Mouse (Mus musculus): ENCODE data around the gene Prrxl1.

The Prrxl1 gene

DNA sequence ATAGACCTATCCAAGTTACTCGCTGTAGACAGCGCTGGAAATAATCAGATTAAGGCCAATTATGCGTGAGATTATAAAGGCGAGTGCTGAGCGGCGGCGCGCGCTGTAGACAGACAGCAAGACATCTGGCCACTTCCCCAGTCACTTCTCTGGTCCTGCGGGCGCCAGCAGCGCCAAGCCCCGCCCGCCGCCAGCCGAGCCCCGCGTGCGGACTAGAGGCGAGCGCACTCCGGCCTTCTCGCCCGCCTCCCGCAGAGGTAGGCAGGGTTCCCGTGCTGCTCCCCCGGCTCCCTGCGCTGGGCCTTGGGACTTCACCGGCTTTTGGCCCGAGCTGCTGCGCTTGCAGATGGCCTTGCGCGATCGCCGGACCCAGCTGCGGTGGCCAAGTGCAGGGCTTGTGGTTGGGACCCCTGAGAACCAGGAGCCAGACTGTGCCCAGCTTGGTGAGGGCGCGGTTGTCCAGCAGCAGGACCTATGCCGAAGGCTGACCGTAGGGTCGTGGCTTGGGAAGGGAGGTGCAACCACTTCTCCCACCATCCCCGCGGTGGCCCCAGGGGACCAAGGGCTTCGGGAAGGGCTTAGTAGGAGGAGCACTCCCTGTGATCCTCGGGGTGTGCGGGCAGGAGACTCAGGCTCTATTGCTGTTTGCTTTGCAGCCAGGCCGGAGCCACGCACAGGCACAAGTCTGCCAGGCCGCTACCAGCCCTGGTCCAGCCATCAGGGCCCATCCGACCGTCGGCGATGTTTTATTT is at the start of gene Prrxl1:
Prrxl1 (plus strand) TSS at position 118 of the 752 bp plus-strand sequence.
- no peak for DNase-seq

DNA sequence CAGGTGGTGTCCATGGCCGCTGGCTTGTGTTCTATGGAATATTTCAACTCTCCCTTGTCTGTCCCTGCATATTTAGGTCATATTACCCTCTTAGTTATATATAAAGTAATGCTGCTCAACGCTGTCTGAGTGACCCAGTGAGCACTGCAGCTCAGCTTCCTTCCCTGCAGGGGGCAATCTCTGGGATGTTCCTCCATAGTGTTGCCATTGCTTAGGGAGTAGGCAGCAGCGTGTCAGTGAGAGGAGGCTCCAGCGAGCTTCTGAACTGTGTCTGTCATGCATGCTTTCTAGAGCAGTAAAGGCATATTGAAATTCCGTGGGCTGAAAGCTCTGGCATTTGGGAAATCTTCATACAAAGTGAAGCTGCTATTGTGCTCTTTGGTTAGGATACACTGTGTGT is 47.4 kb upstream of the Prrxl1 start:
- DNase-seq: no peak

DNA sequence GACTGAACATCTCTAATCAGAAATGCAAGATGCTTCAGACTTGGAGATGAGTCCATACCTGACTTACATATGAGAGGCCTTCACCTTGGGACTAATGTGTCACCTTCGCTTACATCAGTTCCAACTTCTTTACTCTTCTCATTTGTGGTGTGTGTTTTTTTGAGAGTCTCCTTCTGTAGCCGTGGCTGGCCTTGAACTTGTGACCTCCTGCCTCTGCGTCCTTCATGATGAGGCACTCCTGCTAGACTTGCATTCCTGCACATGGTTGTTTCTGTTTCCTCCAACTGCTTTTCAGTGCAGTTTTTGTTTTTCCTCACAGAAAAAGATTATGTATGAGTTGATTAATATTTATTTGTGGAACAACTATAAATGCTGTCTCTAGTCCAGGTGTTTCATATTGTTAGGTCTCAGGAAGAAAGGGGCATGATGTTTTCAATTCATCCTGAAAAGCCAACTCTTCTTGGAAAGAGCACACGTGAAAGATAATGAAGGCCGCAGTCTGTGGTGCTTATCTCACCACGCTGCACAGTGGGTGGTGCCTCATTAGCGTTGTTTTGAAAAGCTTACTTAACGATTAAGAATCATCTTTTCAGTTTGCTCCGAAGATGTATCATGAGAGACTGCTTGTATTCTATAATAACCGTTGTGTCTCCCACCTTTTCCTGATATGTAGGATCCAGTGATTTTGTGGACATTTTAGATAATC is 45.9 kb upstream of the Prrxl1 start:
- DNase-seq: no peak

DNA sequence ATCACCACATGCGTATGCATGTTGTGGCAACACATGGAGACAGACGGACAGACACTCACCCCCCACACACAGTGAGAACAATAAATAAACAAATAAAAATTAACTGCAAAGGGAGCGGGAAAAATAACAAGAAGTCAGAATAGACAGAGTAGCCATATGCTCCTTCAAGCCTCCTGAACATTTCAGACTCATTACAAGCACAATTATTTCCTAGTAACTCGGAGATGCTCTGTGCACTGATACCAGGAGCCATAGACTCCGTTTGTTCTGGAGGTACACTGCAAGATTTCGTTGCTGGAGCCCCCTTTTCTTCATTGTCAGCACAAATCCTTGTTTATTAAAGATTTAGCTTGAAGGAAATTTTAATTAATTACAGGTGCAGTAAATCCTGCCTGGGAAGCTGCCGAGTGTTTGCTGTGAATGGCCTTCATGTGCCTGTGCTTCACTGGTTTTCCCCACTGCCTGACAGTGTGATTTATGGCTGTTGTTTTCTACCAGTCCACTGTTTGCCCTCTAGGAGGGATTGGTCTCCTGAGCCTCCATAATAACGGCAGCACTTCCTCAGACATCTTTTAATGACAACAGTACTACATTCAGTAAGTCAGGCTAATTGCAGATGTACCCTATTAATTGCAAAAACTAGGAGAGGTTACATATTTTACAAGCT is 44.2 kb upstream of the Prrxl1 start:
- DNase-seq: no peak

DNA sequence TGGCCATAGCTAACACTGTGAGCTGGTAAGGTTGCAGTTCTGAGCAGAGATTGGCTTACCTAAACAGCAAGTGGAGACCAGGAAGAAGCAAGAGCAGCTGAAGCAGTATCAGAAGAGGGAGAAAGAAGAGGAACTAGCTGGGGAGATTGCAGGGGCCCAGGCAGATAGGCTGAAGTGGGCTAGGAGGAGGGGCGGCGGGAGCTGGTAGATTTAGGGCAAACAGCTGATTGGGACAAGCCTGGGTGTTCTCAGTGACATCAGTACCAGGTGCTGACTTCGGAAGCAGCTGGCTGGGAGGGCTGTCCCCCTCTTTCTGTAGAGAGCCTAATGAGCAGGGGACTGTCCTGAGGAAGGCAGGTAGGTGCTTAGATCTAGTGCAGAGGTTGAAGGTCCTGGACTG is 37.8 kb upstream of the Prrxl1 start:
- no peak for DNase-seq

DNA sequence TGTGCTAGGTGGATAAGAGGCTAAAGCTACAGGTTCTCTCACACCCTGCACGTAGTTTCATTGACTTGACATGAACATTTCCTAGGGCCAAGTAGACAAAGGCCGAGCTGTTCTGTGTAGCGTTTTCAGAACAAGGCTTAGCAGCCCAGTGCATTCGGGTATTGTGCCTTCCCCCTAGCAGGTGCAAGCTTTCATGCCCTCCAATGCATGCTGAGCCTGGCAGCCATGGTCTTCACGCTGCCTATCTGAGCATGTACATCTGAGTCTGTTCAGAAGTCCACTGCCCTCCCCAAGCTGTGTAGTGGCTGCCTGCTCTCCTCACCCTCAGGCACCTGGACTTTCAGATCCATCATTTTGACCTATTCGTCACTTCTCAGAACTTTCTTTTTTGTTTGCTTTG is 35.5 kb upstream of the Prrxl1 start:
- no peak for DNase-seq

DNA sequence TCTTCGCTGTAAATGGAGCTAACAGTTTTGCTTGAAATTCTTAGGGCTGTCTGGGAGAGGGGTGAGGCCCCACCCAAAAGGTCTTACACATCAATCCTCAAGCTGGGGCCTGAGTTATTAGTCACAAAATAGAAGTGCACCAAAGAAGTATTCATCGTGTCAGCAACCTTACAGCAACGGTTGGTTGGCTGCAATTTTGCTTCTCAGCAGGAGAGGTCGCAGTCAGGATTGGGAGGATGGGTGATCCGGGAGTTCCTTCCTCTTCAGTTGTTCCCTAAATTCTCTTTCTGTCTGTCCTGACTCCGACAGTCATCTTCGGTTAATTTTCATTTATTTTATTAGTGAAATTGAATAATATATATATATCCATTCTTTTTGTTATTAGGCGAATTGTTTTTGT is 26.7 kb upstream of the Prrxl1 start:
- no peak for DNase-seq

DNA sequence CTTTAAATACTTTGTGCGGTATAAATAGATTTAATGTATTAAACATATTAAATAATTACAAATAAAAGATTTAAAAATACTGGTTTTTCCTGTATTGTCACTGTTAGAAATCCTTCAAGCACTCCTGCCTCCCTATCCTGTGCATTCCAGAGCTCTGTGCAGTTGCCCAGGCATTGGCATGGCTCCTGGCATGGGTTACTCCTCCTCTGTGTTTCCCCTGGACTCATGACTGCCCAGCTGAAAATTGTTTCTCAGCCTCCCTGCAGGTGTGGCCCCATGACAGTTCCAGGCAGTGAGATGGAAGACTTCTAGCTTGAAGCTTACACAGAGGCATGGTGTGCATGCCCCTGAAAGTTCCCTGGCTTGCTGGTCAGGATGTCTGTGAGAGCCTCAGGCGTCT is 20.8 kb upstream of the Prrxl1 start:
- no peak for DNase-seq

DNA sequence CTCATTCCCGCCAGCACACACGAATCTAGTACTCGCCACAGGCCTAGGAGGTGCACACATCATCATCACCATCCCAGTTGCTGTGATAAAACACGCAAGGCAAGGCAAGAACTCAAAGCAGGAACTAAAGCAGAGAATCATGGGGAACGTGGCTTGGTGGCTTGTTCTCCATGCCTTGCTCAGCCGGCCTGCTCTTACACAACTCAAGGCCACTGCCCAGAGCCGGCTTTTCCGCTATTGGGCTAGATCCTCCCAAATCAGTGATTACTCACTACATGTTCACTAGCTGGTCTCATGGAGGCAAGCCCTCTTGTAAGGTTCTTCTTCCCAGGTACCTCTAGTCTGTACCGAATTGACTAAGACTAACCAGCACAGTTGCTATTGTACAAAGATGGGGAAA is 15.5 kb upstream of the Prrxl1 start:
- DNase-seq: no peak

DNA sequence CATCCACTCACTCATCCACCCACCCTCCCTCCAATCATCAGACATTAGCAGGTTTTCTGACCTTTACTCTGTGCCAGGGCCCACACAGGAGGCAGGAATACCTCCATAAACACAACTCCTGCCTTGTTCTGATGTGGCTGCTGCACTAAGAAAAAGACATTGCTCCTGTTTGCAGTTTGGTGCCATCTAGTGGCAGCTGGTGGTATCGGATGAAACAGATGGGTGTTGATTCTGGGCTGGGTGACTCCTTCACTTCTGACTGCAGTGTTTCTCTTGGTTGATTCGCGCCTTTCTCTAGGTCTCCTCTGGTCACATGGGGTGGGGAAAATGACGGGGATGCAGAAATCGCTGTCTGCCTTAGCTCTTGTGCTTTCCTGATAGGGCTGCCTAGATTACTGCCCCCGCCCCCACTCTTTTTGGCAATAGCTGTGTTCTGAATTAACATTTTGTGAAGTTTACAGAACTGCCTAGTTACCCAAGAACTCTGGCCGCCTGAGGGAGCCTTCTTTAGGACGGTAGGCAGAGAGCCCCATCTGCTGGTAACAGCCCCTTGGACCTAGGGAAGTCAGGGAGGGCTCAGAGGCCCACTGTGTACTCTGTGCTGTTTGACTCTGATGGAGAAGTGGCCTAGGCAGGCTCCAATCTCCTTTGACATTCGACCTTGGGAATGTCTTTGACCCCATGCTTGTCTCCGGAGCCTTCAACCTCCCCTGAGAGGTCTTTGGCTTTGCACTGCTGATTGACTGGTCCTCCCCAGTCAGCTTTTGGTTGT is 12.0 kb upstream of the Prrxl1 start:
- DNase-seq: peak; percentile 41 to 54

DNA sequence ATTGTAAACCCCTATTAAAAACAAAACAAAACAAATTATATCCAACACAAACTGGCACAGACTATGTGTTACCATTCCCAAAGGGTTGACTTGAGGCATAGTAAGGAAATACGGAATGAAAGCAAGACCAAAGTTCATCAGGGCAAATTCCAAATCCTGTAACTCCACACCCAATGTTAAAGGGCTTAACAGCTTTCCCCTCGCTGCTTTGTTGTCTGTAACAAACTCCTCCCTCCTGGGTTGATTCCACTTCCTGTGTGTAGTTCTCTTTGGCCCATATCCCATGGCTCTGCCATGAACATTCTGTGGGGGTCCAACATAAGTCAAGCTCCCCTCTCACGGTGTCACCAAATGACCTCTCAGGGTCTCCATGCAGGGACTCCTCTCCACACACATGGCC is 8.8 kb upstream of the Prrxl1 start:
- DNase-seq: no peak

DNA sequence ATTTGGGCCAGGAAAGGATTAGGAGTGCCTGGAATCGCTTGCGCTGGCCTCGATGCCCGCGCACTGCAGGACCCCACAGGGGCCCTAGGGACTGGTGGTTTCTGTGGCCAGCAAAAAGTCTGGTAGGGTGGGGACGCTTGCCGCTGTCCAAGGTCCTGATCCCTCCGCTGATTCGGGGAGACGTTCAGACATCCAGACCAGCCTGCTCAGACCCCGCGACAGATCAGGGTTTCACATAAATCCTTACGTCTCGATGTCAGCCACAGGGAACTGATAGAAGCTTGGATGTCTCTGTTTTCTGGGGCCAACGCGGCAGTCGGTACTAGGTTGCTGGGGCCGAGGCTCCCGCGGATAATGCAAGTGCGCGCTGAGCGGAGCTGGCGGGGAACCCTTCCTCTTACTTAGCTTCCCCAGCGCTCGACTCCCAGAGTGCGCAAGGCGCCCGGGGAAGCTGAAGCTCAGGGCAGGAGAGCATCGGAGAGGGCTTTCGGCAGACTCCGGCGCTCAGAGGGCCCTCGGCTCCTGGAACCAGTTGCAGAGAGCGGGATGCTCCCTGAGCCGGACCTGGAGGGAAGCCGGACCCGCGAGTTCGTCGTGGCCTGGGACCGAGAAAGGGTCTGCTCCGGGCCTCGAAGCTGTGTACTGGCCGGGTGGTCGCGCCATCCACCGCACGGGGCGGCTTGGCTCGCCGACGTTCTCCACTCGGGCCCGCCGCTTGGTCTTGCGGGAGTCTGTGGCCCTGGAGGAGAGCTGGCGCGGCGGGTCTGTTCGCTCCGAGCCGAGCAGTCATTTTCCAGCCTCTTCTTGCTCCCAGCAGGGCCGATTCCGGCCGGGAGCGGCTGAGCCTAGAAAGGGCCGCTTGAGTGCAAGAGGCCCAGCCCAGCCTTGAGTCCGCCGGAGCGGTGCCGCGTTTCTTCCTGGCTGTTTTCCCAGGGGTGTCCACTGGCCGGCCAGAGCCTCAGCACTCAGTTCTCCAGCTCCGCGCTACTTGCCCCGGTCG is 1.7 kb upstream of the Prrxl1 start:
- DNase-seq: peak; percentile 37 to 50

DNA sequence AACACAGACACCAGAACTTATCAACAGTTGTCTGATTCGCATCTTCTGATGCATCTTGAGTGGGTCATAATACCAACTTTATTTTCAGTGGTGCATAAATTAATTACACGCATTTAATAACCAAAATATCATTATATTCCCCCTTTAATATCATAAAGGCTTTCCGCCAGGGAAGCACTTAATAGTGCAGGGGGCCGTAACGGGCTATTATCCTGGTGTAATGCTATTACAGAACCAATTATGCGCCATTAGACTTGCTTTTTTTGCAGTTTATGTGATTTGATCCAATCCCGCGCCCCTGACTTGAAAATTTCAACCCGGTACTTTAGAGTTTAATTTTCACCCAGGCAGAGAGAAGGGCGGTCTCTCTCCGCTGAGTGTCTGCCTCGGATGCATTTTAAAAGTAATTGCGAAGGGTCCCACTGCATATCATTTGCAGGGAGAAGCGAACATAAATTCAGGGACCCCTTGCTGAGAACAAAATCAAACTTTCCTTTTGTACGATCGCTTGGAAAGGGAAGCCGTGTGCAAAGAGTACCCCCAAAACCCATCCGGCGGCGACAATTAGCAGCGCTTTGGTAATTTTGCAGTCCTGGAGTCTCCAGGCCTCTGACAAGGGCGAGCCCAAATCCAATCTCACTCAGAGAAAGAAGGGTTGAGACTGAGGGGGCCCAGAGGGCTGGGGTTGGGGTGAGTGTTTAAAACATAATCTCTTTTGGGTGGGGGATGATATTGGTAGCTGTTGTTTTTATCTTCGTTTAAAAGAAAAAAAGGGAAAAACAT is 579 bp upstream of the Prrxl1 start:
- DNase-seq: no peak

DNA sequence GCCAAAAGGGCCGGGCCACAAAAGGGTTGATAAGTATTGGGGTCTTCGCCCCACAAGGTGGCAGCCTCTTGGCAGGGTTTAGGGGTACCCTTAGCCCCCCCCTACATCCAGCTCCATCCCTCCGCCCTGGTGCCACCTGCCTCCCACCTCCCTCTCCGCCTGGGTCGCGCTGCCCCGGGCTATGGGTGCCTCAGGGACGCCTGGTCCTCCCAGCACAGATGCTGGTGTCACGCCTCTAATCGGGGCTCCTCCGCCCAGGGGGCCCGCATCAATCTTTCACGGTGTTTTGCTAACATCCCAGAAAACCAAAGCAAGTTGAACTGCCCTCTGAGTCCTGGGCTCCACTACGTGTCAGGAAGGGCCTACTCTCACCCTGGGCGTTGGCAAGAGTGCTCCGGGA is 903 bp downstream of the Prrxl1 start:
- DNase-seq: no peak

DNA sequence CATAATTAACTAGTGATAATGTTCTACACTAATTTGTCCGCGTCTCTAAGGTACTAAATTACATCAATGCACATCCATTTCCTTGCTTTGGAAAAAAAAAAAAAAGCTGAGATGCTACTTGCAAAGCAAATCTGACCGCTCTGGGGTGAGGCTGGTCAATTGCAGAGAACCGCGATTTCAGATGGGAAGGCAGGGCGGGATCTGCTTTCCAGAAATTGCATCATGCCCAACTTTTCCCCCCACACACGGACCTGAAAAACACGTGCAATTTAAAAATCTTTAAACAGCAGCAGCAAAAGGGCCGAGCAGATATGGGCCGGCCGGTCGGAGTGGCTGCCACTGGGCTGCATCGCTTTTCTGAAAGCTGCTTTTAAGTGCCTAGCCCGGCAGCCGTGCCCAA is 6.3 kb downstream of the Prrxl1 start:
- DNase-seq: no peak

DNA sequence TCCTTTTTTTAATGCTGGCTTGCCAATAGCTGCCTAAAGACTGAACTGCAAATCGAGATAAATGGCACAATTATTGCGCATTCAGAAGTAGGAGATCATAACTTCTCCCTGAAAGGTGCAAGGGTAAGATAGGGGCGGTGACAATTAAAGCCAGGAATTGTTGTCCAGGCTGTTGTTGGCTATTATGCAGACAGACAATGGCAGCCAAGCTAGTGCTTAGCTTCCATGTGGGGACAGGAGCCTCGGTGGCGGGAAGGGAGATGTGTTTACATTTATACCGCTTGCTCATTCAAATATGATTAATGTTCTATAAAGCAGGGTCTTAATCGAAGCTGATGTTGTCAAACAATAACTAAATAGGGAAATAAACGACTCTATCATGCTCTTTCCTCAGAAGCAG is 7.1 kb downstream of the Prrxl1 start:
- no peak for DNase-seq

DNA sequence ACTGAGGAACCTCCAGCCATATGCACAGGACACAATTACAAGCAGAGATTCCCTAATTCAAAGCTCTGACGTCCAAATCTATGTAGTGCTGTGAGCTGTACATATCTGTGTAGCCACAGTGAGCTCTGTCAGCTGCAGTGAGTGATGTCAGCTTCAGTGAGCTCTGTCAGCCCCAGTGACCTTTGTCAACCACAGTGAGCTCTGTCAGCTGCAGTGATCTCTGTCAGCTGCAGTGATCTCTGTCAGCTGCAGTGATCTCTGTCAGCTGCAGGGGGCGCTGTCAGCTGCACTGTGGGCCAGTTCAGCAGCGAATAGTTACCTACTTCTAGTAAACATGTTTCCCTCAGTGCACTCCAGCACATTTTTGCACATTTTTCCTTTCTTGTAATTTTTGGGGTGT is 10.2 kb downstream of the Prrxl1 start:
- DNase-seq: no peak

DNA sequence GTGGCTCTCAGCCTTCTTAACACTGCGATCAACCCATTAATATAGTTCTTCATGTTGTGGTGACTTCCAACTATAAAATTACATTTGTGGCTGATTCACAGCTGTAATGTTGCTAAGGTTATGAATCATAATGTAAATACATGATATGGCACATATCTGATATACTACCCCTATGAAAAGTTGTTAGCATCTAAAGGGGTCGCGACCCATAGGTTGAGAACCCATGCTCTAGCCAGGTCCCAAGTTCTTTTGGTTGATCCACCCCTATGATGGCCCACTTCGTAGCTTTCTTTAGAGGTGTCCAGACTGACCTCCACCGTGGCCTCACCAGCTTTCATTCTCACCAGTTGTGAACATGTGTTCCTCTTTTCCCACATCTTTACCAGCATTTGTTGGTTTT is 18.0 kb downstream of the Prrxl1 start:
- DNase-seq: no peak

DNA sequence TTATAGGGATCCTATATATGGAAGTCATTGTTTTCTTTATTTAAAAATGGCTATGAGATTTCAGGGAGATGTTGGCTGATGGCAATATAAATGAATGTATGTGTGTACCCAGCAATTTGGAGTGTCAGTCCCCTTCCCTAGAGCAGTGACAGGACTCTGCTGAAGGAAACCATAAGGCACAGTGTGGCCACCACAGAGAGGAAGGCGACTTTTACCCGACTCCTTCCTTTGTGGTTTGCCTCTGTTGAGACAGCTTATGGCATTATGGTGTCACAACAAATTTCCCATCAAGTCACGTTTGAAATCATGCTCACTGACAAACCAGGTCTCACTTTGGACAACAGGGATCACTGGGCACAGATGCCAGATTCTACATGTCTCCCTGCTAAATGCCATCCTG is 25.0 kb downstream of the Prrxl1 start:
- DNase-seq: no peak

DNA sequence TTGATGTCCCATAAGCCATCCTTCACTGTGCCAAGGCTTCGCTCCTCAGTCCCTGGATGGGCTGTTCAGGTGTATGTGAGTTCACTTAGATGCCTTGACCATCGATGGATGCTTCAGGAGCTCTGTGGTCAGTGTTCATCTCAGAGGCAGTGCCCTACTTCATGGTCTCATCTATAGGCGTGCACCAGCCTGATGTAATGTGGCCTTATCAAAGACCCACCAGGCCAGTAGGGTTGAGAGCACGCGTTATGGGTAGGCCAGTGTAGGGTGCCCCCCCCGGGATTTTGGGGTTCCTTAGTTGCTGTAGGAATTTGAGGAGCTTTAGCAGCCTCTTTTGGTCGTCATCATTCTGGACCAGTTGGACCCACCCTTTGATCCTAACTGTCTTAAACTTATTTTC is 25.6 kb downstream of the Prrxl1 start:
- no peak for DNase-seq

DNA sequence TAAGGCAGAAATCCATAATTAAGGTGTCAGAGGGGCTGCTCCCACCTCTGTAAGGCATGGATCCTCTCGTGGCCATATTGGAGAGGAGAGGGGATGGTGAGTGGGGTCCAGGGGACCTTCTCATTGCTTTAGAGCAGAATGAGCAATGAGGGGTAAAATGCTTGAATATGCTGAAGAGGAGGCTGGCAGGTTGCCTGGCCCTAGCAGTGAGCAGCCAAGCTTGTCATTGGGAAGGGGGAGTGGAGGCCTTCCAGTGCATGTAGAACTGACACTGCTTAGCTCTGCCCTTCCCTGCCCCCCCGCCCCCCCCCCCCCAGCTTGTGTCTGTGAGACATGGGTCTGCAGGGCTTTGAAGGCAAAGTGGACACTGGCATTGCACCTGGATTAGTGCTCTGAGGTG is 28.1 kb downstream of the Prrxl1 start:
- no peak for DNase-seq

Measured in thymus, postnatal 36 days (tissue).